Mouse (Mus musculus) adrenal gland, postnatal 36 days (tissue): ENCODE data around the gene Rai2. TPM values are rescaled to one million over a fixed set of nuclear protein-coding genes. Genes with fewer than 3 reads are reported as not detected.

Experiments used
- DNase-seq, 2 experiments: peaks; one replicate each; pipeline ENCODE4 v3.0.0; 2021; ENCODE audit warnings: mixed read lengths in 1 of 2
- long read RNA-seq, 2 experiments: library from polyadenylated mRNA; stranded (forward); transcript quantifications; one replicate each; pipeline ENCODE4 v2.0.0; 2021; ENCODE audit warnings: borderline sequencing depth in 2 of 2
- total RNA-seq, 2 experiments: library from RNA; stranded (reverse); gene quantifications; 2 replicates each; pipeline ENCODE4 v1.2.3; 2021

Gene Rai2
- total RNA-seq = 10 to 100 TPM; 18.5 to 27.6 TPM
- long read RNA-seq, experiment 1, transcript Rai2-201 (2 exons, 2,204 nt) = major isoform, 8 of 14 reads
- long read RNA-seq, experiment 1, partial matches to known transcripts = 2 of 14 reads
- long read RNA-seq, experiment 1, other reads (novel, unspliced or antisense) = 2 of 14 reads
- long read RNA-seq, experiment 2, transcript Rai2-201 (2 exons, 2,204 nt) = major isoform, 6 of 9 reads
- long read RNA-seq, experiment 2, partial matches to known transcripts = 0 of 9 reads
- long read RNA-seq, experiment 2, other reads (novel, unspliced or antisense) = 1 of 9 reads

GRCm38 (mm10) chrX:161716865-161717763 is at the start of gene Rai2:
Gene Rai2, plus strand, starts transcription at chrX:161717069.
- DNase-seq = peak; percentile 73 to 81

- no peak for DNase-seq
Measured at GRCm38 (mm10) chrX:161689336-161689735, 27.5 kb upstream of the Rai2 start.

- no peak for DNase-seq
Measured at GRCm38 (mm10) chrX:161716503-161716864, 385 bp upstream of the Rai2 start.

- peak; percentile 26 to 34 for DNase-seq
Measured at GRCm38 (mm10) chrX:161717764-161718382, 1.0 kb downstream of the Rai2 start.

- no peak for DNase-seq
Measured at GRCm38 (mm10) chrX:161718548-161718947, 1.7 kb downstream of the Rai2 start.

GRCm38 (mm10) chrX:161721082-161721481 is 4.2 kb downstream of the Rai2 start:
- no peak for DNase-seq

- DNase-seq = no peak
Measured at GRCm38 (mm10) chrX:161723391-161723808, 6.5 kb downstream of the Rai2 start.

GRCm38 (mm10) chrX:161726257-161726656 is 9.4 kb downstream of the Rai2 start:
- DNase-seq = no peak

- DNase-seq = peak in 1 of 2 experiments; percentile 24
Measured at GRCm38 (mm10) chrX:161728507-161728906, 11.6 kb downstream of the Rai2 start.

- DNase-seq = no peak
Measured at GRCm38 (mm10) chrX:161730026-161730425, 13.2 kb downstream of the Rai2 start.

- no peak for DNase-seq
Measured at GRCm38 (mm10) chrX:161731859-161732258, 15.0 kb downstream of the Rai2 start.

GRCm38 (mm10) chrX:161733581-161734309 is 16.9 kb downstream of the Rai2 start:
- DNase-seq = no peak

- no peak for DNase-seq
Measured at GRCm38 (mm10) chrX:161734310-161734676, 17.4 kb downstream of the Rai2 start.

- no peak for DNase-seq
Measured at GRCm38 (mm10) chrX:161739374-161739773, 22.5 kb downstream of the Rai2 start.

GRCm38 (mm10) chrX:161743080-161743479 is 26.2 kb downstream of the Rai2 start:
- no peak for DNase-seq

- peak; percentile 26 to 40 for DNase-seq
Measured at GRCm38 (mm10) chrX:161745296-161745695, 28.4 kb downstream of the Rai2 start.

GRCm38 (mm10) chrX:161747337-161747736 is 30.5 kb downstream of the Rai2 start:
- no peak for DNase-seq

GRCm38 (mm10) chrX:161753514-161753913 is 36.6 kb downstream of the Rai2 start:
- DNase-seq = no peak

GRCm38 (mm10) chrX:161776321-161776962 is 59.6 kb downstream of the Rai2 start:
- no peak for DNase-seq

- no peak for DNase-seq
Measured at GRCm38 (mm10) chrX:161780321-161781034, 63.6 kb downstream of the Rai2 start.

- DNase-seq = peak; percentile 8
Measured at GRCm38 (mm10) chrX:161790182-161790581, 73.3 kb downstream of the Rai2 start.
